Mouse (Mus musculus) heart, postnatal 0 days (tissue): ENCODE measurements at regions not wholly inside any gene's neighbourhood (a gene's known extent, or its start where the extent isn't known, plus 50 kb on each side); places are given as distances from the start of the nearest gene placed in this dataset.

Experiments
- CTCF ChIP-seq: IDR thresholded peaks from 2 replicates; pipeline ENCODE4 v1.5.1; 2016; ENCODE audit warnings: antibody characterized with exemption, control low read depth, low read depth
- EP300 ChIP-seq: IDR thresholded peaks from 2 replicates; pipeline ENCODE4 v1.6.1; 2016; ENCODE audit warnings: antibody characterized with exemption, low read depth

- TF ChIP-seq CTCF = no peak
- no peak for TF ChIP-seq EP300
These were observed 114.4 kb downstream of the Zfp326 start for GRCm38 (mm10) chr5:105990777-105991176.
